Mouse (Mus musculus): ENCODE data around the gene Ttc25.
"Not testable (repeated sequence)": the region's sequence is repeated elsewhere in the genome, so short reads cannot be mapped to it uniquely, and the experiment has no call there.

Gene Ttc25

GRCm38 (mm10) chr11:100607121-100607520, 61.7 kb downstream of the Ttc25 start:
- DNase-seq, result no peak

- no peak for DNase-seq
These were observed 63.4 kb downstream of the Ttc25 start for GRCm38 (mm10) chr11:100608796-100609195.

GRCm38 (mm10) chr11:100609355-100609996, 64.1 kb downstream of the Ttc25 start:
- no peak for DNase-seq

- DNase-seq, result no peak
These were observed 64.7 kb downstream of the Ttc25 start for GRCm38 (mm10) chr11:100609997-100610680.

- no peak for DNase-seq
These were observed 66.2 kb downstream of the Ttc25 start for GRCm38 (mm10) chr11:100611627-100612026.

- peak; percentile 38 for DNase-seq
These were observed 67.8 kb downstream of the Ttc25 start for GRCm38 (mm10) chr11:100613241-100613640.

- DNase-seq, result no peak
These were observed 70.9 kb downstream of the Ttc25 start for GRCm38 (mm10) chr11:100616332-100616731.

GRCm38 (mm10) chr11:100616836-100617235, 71.4 kb downstream of the Ttc25 start:
- not testable (repeated sequence) for DNase-seq

GRCm38 (mm10) chr11:100617480-100617879, 72.1 kb downstream of the Ttc25 start:
- DNase-seq, result no peak

GRCm38 (mm10) chr11:100618761-100619484, 73.5 kb downstream of the Ttc25 start, which contains the start of gene Nkiras2:
Nkiras2 (plus strand) TSS chr11:100619244.
- DNase-seq, result peak; percentile 86

GRCm38 (mm10) chr11:100619485-100619975, 74.1 kb downstream of the Ttc25 start:
- peak; percentile 100 for DNase-seq

- no peak for DNase-seq
These were observed 74.6 kb downstream of the Ttc25 start, which contains the start of gene Dnajc7 for GRCm38 (mm10) chr11:100619982-100620381. Dnajc7 (minus strand) TSS chr11:100620168.
